Mouse (Mus musculus) left cerebral cortex, postnatal 25 days (tissue): ENCODE measurements around the gene Lrrc8c. TPM values are rescaled to one million over a fixed set of nuclear protein-coding genes. Genes with fewer than 3 reads are reported as not detected.
A peak's percentile ranks its signal among the peaks of the same experiment; 100 is the strongest.

Source experiments
- DNase-seq, 2 experiments: peaks; one replicate each; pipeline ENCODE4 v3.0.0; 2022; ENCODE audit warnings: low spot score in 2 of 2, mixed read lengths in 1 of 2
- intact Hi-C: fragments of 180-260 bp; cut with DNase I; formaldehyde crosslinking; loops from one replicate; pipeline ENCODE4 v1.15.1; 2025
- total RNA-seq, 2 experiments: library from RNA; stranded (reverse); gene quantifications; 2 replicates each; pipeline ENCODE4 v1.2.3; 2021

Gene Lrrc8c
- total RNA-seq, 2 experiments from 2014 or later = 30.4 to 35.0 TPM

DNA sequence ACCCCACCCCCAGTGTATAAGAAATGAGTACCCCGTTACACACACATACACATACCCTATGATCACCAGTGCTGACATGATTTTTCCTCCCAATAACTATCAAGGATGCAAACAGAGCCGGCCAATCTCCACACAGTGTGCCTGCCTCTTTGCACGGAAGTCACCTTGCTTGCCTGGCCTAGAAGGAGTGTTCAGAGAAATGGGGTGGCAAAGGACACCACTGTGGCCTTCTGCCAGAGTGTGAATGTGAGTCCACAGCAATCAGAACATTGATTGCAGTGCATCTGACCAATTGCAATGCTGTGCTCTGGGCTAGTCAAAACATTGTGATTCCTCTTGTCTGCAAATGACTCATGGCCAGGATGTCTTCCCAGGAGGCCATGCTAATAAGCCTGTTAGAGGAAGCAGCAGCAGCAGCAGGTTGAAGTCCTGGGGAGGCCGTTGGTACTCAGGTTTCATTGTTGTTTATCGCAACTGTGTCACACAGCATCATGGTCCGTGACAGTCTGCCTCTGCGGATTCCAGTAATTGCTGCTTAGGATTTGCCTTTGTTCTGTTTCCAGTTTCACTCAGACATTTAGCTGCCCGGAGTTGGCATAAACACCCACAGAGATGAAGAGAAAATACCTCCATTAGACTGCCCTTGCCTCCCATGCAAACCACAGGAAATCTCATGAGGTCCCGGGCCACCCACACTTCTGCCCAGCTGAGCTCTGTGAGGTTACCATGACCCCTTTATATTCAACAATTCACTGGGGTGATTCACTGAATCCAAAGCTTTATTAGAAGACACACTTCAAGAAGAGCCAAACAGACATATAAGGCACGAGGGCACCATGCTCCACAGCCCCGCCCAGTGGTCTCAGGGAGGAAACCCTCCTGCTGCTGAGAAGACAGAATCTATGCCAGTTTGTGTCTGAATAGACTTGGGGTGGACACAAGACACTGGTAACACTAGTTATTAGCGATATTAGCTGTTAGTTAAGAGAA, 18.8 kb upstream of the Lrrc8c start:
- no peak for DNase-seq
- intact Hi-C loops = no loop called here

DNA sequence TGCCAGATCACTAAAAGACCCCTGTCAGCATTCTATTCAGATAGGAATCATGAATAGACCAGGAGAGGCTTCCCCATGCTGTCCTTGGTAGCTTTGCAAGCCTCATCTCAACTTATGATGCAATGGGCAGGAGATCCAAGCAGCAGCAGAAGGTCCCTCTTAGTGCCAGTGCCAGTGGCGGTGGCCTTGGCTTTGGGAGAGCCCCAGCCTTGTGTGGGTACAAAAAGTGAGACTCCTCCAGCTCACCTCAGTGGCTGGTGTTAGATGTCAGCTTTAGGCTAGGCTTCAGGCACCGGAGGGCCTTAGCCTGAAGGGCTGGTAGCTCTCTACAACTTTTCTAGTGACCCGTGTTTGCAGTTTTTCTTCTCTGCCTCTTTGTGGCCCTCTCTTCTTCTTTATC, 18.1 kb upstream of the Lrrc8c start:
- no peak for DNase-seq
- intact Hi-C loops = no loop called here

DNA sequence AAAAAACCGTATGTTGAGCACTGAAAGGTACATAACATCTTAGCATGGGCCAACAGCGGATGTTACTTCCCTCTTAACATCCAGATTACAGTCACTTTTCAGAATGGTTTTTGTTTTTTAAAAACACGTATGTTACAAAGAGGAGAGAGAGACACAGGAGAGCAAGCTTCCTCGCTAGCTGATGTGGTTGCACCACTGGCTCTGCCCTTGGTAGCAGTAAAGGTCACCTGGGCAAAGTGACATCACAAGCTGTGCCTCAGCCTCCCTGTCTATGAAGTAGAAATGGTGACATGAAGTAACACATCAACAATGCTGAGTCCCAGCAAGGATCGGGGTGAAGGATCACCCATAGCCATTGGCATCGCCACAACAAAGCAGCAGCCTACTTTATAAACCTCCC, 10.4 kb upstream of the Lrrc8c start:
- no peak for DNase-seq
- intact Hi-C loops = loop anchor here (5.0 kb wide), 1 partner anchor 358 kb away; no protein-coding TSS in a partner anchor

DNA sequence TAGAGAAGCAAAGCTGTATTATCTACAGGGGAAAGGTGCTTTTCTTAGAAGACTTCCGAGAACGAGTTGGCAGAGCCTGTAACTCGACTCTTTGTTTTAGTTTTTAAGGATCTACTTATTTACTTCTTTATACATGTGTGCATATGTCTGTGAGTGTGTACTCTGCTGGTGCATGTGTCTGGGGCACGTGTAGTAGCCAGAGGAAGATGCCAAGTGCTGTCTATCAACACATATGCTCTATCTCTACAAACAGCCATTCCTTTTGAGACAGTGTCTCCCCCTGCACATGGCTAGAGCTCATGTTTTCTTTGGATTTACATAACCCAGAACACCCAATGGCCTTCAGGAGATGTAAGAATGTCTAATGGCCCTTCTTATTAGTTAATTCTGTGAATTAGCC, 6.9 kb upstream of the Lrrc8c start:
- intact Hi-C loops = no loop called here
- DNase-seq = no peak

DNA sequence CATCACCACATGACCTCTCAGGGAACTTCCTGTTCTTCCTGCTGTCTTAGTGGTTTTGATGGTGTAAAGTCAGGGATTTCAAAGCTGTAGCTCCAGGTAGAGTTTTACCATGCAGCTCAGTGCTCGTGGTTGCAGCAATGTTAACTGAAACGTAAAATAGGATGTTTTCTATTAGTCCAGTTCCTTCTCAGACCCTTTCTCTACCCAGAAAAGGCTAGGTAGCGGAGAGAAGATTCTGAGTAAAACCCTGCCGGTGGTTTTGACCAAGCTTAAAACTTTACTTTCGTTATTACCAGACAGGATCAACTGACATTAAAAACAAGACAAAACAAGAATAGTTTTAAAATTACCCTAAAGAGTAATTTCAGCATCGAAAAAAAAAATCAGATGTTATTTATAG, 3.7 kb upstream of the Lrrc8c start:
- DNase-seq = no peak
- intact Hi-C loops = no loop called here

DNA sequence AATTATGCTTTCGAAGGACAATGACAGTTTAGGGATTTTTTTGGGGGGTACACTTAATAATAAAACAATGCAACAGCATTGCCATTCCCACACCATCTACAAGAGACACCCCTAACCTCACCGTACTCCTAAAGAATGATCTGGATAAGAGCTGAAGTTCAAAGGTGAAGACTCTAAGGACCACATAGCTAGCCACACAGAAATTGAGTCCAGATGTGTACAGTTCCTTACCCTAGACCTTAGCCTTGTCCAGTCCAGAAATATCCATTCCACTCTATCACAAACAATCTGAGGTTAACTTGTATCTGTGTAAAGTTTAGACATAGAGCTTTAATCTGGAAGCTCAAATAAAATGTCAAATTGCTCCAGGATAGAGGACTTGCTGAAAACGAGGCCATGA, 2.9 kb upstream of the Lrrc8c start:
- intact Hi-C loops = no loop called here

DNA sequence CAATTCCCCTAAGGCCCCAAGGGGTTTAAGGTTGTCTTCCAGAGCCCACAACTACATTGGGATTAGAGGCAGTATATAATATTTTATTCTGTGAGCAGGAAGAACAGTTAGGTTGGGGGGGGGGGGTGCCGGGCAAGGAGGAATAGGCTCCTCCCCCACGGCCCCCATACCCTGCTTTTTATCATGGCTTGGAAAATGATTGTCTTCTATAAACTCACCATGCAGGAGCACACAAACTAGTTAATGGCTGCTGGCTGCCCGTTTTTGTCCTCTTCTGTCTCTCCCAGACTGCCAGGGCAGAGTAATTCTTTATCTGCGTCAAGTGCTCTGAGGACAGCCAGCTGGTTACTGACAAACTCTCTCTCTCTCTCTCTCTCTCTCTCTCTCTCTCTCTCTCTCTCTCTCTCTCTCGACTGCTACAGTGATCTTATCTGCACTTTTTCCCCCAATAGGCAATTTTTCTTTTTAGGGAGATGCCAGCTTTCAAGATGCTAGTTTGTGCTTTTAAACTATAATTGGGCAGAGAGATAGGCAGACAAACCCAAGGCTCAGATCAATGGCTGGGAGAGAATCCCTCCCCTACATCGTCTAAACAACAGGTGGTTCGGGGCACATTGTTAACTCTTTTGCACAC, 1.1 kb upstream of the Lrrc8c start:
- intact Hi-C loops = no loop called here

More for the DNA sequence above, 2.9 kb upstream of the Lrrc8c start:
- no peak for DNase-seq

DNA sequence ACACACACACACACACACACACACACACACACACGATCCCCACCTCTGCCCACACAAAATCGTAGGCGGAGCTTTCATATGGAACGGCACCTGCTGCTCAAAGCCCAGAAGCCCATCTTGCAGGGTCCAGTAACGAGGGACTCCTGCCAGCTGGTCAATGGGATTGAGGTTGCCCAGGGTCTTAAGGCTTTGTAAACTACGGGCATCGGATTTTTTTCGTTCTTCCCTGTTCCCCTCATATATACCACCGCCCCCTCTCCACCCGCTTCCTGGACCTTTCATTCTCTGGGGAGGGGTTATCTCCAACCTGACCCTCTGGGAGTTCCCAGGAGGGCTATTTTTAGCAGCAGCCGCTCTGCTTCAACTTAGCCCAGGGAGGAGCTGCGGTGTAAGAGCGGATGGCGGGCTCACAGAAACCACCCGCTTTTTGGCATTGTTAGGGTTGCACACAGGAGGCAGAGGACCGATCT, 527 bp upstream of the Lrrc8c start:
- DNase-seq = peak; percentile 37 to 43
- intact Hi-C loops = loop anchor here (1.0 kb wide), 1 partner anchor 136 kb away; no protein-coding TSS in a partner anchor

More for the DNA sequence above, 1.1 kb upstream of the Lrrc8c start:
- DNase-seq = no peak

DNA sequence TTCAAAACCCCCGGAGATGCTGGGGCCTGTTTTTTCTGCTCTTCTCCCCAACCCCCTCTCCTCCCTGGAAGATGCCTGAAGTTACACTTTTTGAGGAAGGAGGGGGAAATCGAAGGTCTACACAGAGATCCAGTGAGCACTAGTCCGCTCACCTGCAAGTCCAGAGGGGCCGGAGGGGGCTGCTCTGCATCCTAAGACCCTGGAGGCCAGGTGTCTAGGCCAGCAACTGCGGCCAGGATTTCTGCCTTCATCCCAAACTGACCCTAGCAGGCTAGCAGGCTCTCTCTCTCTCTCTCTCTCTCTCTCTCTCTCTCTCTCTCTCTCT, 750 bp downstream of the Lrrc8c start:
- intact Hi-C loops = loop anchor here (1.0 kb wide), 1 partner anchor 134 kb away; no protein-coding TSS in a partner anchor
- no peak for DNase-seq

DNA sequence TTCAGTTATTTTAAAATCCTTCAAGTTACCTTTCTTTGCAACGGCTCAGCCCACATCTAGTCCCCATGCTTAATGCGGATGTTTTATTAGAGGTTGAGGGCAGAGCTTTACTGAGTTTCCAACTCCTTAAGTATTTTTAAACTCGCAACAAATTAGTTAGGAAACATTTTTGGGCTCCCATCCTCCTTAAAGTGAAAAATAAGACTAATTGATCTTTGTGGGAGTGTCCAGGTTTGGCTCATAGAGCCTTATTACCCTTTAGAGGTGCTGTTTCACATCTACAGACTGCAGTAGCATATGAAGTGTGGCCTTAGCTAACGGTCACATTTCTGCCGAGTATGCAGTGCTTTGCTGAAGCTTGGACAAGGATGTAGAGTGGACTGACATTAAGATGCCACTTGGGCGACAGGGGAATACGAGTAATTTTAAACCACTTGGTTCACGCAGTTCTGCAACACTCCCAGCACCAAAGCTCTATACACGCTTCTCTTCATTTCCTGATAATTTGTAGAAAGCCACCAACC, 1.3 kb downstream of the Lrrc8c start:
- DNase-seq = no peak
- intact Hi-C loops = no loop called here

DNA sequence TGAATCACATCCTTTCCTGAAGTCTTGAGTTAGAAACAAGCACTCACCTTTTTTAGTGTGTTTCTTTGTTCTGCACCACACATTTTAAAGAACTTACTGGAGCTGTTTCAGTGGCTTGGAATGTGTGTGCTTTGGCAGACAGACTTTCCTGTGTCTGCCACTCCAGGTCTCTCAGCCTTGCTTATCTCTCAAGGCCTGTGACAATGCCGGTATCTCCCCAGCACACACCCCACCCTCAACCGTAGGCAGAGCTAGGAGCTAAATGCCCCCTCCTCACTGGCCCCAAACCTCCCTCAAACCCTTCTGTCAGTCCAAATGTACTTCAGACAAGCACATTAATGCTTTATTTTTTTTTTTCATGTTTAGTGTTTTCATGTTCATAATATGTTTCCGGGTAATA, 4.3 kb downstream of the Lrrc8c start:
- DNase-seq = no peak
- intact Hi-C loops = no loop called here

DNA sequence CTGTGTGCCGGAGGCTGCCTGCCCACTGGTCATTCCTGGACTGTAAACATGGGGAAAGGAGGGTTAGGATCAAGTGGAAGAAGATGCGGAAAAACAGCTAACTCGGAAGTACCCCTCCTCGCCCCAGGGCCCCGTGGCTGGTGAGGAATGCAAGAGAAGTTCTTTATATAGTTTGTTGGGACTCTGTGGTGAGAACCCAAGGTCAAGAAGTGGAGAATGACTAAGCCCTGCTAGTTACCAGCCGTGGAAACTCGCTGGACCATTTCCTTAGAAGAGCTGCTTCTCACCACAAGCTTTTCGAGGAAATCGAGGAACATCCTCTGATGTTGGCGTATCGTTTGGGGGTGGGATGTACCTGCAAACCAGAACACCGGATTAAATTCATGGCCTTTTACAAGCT, 5.8 kb downstream of the Lrrc8c start:
- intact Hi-C loops = no loop called here

DNA sequence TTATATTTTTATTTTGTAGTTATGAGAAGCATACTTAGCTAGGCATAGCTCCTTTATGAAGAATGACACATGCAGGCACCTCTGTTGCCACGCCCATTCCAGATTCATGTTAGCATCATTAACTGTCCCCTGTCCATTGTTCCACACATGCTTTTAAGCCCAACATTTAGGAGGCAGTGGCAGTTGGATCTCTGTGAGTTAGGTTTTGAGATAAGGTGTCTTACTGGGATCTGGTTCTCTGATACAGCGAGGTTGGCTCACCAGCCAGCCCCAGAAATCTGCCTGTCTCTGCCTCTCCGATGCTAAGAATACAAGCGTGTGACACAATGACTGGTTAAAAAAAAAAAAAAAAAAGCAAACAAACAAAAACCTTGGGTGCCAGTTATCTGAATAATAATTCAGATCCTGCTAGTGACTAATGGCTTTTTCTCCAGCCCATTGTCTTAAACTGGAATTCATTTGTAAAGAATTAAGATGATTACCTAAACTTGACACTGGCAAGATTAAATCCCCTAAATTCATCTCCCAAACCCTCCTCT, 7.0 kb downstream of the Lrrc8c start:
- DNase-seq = no peak
- intact Hi-C loops = no loop called here

More for the DNA sequence above, 5.8 kb downstream of the Lrrc8c start:
- DNase-seq = no peak

DNA sequence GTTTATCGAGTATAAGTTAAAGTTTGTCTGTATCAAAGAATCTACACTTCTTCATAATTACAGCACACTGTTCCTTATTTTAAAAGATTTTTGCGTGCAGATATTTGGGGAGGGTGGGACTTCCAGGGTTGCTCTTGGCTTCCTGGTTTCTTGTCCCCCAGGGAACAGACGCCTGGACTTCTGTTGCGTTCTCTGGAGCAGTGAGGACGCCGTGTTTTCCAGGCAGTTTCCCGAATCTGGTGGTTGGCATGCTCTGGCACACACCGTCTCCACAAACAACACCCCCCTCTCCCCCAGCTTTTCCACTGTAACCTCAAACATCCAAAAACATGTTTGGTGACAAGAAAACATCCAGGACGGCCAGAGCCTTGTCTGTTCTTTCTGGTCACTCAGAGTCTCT, 7.6 kb downstream of the Lrrc8c start:
- intact Hi-C loops = no loop called here

DNA sequence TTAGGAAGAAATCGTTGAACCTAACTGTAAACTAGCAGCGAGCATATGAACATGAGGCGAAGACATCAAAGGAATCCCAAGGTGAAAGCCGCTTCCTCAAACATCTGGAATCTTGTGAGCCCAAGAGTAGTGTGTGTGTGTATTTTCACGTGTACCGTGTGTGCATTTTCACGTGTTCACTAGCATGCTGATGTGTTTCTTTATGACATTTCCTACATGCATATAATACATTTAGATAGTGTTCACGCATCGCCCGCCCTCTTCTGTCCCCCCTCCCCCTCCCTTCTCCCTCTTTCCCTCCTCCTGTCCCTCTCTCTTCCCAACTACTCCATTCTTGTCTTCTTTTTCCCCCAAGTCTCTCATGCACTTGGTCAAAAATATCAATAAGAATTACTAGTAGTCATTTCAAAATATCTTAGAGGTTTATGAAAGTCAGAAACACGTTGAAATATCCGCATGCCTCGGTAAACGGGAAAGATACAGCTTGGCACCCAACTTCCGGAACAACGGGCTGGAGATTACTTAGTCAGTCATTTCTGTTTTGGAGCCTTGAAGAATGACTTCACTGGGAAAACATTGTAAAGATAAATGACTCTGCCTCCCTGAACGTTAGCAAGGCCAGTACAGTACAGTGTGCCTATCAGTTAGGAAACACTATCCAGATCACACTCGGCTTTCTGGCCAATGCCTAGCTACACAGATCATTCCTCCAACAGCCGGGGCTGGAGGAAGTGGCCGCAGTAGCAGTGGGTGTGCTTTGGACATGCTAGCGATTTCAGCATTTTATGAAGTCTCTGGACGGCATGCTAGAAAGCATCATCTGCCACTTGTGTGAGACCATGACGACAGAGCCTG, 8.5 kb downstream of the Lrrc8c start:
- intact Hi-C loops = no loop called here
- no peak for DNase-seq

More for the DNA sequence above, 7.6 kb downstream of the Lrrc8c start:
- no peak for DNase-seq

DNA sequence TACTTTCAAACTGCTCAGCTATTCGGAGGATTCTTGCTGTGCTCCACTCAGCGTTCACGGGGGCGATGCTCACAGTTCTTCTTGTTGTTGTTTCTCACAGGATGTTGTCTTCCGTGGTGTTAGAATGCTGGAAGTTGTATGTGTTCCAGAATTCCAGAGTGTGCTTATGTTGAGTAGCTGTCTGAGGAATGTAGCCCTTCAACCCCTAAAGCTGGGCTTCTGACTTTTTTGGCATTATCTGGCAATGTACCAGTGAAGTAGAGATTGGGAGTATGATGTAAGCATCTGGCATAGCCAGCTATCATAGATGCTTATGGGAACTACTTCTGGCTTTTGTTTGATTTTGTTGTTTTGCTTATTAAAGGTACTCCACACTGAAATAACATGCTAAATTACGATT, 11.4 kb downstream of the Lrrc8c start:
- intact Hi-C loops = no loop called here

DNA sequence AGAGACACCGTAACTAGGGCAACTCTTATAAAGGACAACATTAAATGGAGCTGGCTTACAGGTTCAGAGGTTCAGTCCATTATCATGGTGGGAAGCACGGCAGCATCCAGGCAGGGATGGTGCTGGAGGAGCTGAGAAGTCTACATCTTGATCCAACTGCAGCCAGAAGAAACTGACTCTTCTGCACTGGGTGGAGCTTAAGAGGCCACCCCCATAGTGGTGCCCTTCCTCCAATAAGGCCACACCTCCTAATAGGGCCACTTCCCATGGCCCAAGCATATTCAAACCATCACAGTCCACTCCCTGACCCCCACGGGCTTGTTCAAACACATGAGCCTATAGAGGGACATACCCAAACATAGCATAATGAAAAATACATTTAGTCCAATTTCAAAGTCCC, 16.0 kb downstream of the Lrrc8c start:
- intact Hi-C loops = no loop called here
- DNase-seq = no peak

More for the DNA sequence above, 11.4 kb downstream of the Lrrc8c start:
- DNase-seq = no peak

DNA sequence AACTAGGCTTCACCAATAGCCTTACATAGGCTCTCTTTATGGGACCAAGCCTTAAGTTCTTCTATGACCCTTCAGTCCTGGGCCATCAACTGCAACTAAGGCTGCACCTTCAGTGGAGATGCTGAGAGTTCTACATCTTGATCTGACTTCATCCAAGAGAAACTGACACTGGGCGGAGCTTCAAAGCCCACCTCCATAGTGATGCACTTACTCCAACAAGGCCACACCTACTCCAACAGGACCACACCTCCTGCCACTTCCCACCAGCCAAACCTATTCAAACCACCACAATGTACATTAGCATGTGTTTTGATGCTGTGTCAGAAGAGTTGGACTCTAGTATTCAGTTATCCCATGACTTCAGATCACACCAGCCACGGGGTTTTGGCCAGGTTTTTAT, 17.0 kb downstream of the Lrrc8c start:
- no peak for DNase-seq
- intact Hi-C loops = no loop called here

DNA sequence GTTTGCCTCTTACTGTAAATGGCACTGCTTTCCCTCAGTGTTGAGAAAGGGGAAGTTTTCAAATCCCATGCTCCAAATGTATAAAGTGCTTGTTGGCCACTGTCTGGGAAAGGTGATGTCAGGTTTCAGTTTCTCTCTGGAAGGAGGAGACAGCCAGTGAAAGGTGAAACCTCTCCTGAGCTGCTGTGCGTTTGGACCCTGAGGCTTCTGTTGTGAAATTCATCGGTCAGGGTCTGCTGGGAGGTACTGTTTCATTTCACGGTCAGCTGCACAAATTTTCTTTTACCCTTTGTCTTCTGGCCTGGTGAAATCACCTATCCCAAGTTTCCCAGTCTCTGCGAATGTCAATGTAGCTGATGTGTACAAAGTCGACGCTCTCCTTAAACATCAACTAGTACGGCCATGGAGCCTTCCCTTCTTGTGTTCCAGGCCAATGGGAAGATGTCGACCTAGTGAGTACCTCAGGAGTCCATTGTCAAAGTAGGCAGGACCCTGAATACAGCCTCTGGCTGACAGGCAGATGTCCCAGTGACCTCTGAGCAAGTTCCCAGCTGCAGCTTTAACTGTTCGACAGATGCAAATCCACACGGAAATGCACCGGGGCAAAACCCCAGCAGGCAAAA, 18.0 kb downstream of the Lrrc8c start:
- no peak for DNase-seq

More for the DNA sequence above, 18.0 kb downstream of the Lrrc8c start:
- intact Hi-C loops = no loop called here
